Mouse (Mus musculus) liver, postnatal 0 days (tissue): ENCODE data around the gene Wars. TPM values are rescaled to one million over a fixed set of nuclear protein-coding genes. Genes with fewer than 3 reads are reported as not detected.

Experiments
- ATAC-seq: fragments of 200-750 bp; cut with Nextera tagmentation; 2 replicates; pipeline ENCODE4 v1.8.0; 2017; ENCODE audit warnings: mild to moderate bottlenecking, moderate library complexity
- DNase-seq: peaks from one replicate; pipeline ENCODE4 v3.0.0-alpha.2; 2016
- H3K27ac ChIP-seq: fragments of 300-500 bp; sonication (generic); 2 replicates; pipeline ENCODE4 v1.5.1; 2014; ENCODE audit warnings: antibody characterized with exemption, moderate library complexity, mild to moderate bottlenecking, low read depth
- H3K27me3 ChIP-seq: fragments of 300-500 bp; sonication (generic); 2 replicates; pipeline ENCODE4 v1.6.1; 2014; ENCODE audit warnings: low read length, control low read depth, mixed read lengths; ENCODE audit not compliant: insufficient read depth
- H3K36me3 ChIP-seq: fragments of 300-500 bp; sonication (generic); replicated peaks from 2 replicates; pipeline ENCODE4 v1.6.1; 2014; ENCODE audit warnings: mild to moderate bottlenecking, control low read depth, low read length, moderate library complexity, mixed read lengths; ENCODE audit not compliant: insufficient read depth
- H3K4me1 ChIP-seq: fragments of 300-500 bp; sonication (generic); 2 replicates; pipeline ENCODE4 v1.6.1; 2014; ENCODE audit warnings: antibody characterized with exemption, mild to moderate bottlenecking, control low read depth; ENCODE audit not compliant: insufficient read depth
- H3K4me2 ChIP-seq: fragments of 300-500 bp; sonication (generic); 2 replicates; pipeline ENCODE4 v1.6.1; 2014; ENCODE audit warnings: low read depth, mild to moderate bottlenecking, low read length, moderate library complexity, mixed read lengths
- H3K4me3 ChIP-seq: fragments of 300-500 bp; sonication (generic); 2 replicates; pipeline ENCODE4 v1.5.1; 2014; ENCODE audit warnings: low read depth, low read length
- H3K9ac ChIP-seq: fragments of 300-500 bp; sonication (generic); replicated peaks from 2 replicates; pipeline ENCODE4 v1.6.1; 2014; ENCODE audit warnings: mild to moderate bottlenecking, moderate library complexity
- H3K9me3 ChIP-seq: fragments of 300-500 bp; sonication (generic); 2 replicates; pipeline ENCODE4 v1.6.1; 2016; ENCODE audit warnings: mild to moderate bottlenecking, control low read depth, low read length, mixed read lengths
- CTCF ChIP-seq: sonication (generic); IDR thresholded peaks from 2 replicates; pipeline ENCODE4 v1.5.1; 2016; ENCODE audit warnings: antibody characterized with exemption, low read depth
- EP300 ChIP-seq: IDR thresholded peaks from 2 replicates; pipeline ENCODE4 v1.6.1; 2016; ENCODE audit warnings: antibody characterized with exemption, low read depth, mild to moderate bottlenecking
- WGBS: fragments of 180-500 bp; shearing (Covaris S2); extraction: QIAGEN DNeasy Blood & Tissue Kit; methylation state at CpG from one replicate; pipeline ENCODE4 v1.1.7; 2014; ENCODE audit not compliant: insufficient replicate concordance; 5-methylcytosine and 5-hydroxymethylcytosine counted together
- polyA plus RNA-seq: library from polyadenylated mRNA; unstranded; fragments of >200 nt; fragmentation: Nextera tagmentation; extraction: Ambion mirVana; gene quantifications from 2 replicates; pipeline ENCODE4 v1.2.1, GENCODE M21; 2015

Gene Wars
- polyA plus RNA-seq, 1 experiment from 2014 or later = 15.9 TPM

DNA sequence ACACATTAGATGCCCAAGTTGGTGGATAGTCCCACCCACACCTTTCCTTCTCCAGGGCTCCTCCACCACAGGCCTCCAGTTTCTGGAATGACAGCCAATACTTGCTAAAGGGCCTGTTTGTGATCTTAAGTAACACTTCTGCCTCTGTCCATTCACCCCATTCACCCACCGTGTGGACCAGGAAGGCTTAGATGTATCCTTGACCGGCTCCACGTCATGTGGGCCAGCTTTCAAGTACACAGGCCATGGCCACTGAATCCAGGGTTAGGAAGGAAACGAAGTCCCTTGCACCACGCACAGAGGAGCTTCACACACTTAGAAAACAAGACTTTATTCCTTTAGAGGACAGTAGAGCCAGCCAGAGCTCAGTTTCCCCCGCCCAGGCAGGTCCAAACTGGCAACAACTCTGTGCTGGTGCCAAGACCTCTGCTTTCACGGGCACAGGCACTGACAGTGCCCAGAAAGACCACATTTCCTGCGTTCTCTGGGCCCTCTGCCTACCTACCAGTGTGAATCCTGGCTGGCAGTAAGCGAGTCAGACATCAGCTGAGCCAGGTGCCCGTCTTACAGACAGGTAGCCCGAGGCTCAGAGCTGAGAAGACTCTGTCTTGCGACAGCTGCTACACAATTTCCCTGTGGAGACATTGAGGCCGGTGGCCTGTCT is 68.3 kb downstream of the Wars start:
- 88% methylated on average over 13 of the region's 13 CpGs for WGBS
- Histone ChIP-seq H3K9ac (no peak overlapping the region), H3K9me3 (no peaks in the 10 kb centered on the region), H3K4me2 (no peak overlapping the region), H3K27me3 (no peaks in the 10 kb centered on the region), H3K27ac (no peak overlapping the region), H3K4me1 (no peaks in the 10 kb centered on the region), H3K4me3 (no peak overlapping the region), H3K36me3 (0 out of 2 replicates have a peak, but pooled peaks cover 5% of the 10 kb centered on the region)
- DNase-seq (no peak), ATAC-seq (no peak)
- TF ChIP-seq CTCF (no peak), EP300 (no peak)

DNA sequence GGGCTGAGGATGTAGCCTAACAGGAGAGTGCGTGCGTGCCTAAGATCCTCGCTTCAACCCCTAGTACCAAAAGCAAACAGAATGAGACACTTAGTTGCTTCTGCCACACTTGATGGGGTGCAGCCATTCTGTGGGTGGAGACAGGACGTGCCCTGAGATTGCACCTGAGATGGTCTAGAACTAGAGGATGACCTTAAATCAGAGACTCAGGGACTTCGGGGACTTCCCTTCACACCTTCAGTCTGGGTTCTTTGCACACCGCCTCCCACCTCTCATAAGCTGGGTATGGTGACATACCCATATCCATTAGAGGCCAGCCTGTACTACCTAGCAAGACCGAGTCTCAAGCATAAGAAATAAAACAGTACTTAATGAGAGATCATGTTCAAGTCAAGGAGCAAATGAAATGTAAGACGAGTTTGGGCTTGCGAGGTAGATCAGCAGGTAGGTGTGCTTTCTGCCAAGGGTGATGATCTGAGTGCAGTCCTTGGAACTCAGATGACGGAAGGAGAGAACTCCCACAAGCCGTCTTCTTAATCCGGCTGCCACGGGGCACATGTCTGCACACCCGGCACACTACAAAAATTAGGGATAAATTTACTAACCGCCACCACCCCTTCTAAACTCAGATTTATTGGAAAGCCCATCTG is 69.6 kb downstream of the Wars start:
- Histone ChIP-seq H3K4me1 (no peaks in the 10 kb centered on the region), H3K27ac (no peak overlapping the region), H3K9ac (no peak overlapping the region), H3K9me3 (no peaks in the 10 kb centered on the region), H3K27me3 (no peaks in the 10 kb centered on the region), H3K36me3 (0 out of 2 replicates have a peak, but pooled peaks cover 5% of the 10 kb centered on the region), H3K4me2 (no peak overlapping the region), H3K4me3 (no peak overlapping the region)
- DNase-seq (no peak), ATAC-seq (no peak)
- 90% methylated on average over 15 of the region's 15 CpGs for WGBS
- TF ChIP-seq EP300 (no peak), CTCF (no peak)

DNA sequence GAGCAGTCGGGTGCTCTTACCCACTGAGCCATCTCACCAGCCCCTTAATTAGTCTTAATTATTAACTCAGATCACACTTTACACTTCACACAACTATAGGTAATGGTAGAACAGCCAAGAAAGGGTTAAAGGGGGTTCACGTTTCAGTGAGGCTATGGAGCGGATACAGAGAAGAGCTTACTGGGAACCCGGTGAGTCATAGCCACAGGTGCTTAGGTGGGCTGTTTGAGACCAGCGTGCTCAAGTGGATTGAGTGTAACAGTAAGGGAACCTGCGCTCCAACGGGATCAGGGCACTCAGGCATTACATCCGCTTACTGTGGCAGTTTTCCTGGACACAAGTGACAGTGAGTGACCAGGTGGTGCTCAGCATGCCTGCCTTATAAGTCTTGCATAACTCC is 70.9 kb downstream of the Wars start:
- peaks cover 14% of the 10 kb centered on the region for H3K36me3 ChIP-seq
- no peak overlapping the region for H3K27ac ChIP-seq
- H3K9ac ChIP-seq = no peak overlapping the region
- ATAC-seq (no peak), DNase-seq (no peak)
- 79% methylated on average over 8 of the region's 8 CpGs for WGBS
- no peaks in the 10 kb centered on the region for H3K4me1 ChIP-seq
- H3K27me3 ChIP-seq = no peaks in the 10 kb centered on the region
- no peak overlapping the region for H3K4me2 ChIP-seq
- no peak for TF ChIP-seq CTCF
- TF ChIP-seq EP300 = no peak
- H3K9me3 ChIP-seq = no peaks in the 10 kb centered on the region
- no peak overlapping the region for H3K4me3 ChIP-seq

DNA sequence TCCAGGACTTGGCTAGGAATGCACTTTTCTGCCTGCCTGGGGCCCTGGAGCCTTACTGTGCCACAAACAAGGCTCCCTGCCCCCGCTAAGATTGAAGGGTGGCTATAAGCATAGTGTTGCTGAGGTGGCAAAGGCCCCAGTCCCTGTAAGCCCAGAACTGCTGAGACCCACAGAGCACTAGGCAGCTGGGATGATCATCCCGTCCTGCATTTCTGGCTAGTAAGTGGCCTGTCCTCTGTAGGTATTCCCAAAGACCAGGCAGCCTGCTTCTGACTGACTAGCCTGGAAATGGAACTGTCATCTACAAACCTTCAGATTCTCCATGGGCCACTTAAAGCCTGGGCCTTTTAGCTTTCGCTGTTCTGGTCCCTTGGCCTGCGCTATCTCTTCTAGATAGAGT is 73.5 kb downstream of the Wars start:
- DNase-seq (no peak), ATAC-seq (no peak)
- no peak overlapping the region for H3K9ac ChIP-seq
- no peak for TF ChIP-seq CTCF
- no peak for TF ChIP-seq EP300
- 87% methylated on average over 4 of the region's 4 CpGs for WGBS
- H3K27ac ChIP-seq = no peak overlapping the region
- no peaks in the 10 kb centered on the region for H3K4me1 ChIP-seq
- peaks cover 28% of the 10 kb centered on the region for H3K36me3 ChIP-seq
- H3K4me2 ChIP-seq = no peak overlapping the region
- no peak overlapping the region for H3K4me3 ChIP-seq
- H3K27me3 ChIP-seq = no peaks in the 10 kb centered on the region
- H3K9me3 ChIP-seq = no peaks in the 10 kb centered on the region

DNA sequence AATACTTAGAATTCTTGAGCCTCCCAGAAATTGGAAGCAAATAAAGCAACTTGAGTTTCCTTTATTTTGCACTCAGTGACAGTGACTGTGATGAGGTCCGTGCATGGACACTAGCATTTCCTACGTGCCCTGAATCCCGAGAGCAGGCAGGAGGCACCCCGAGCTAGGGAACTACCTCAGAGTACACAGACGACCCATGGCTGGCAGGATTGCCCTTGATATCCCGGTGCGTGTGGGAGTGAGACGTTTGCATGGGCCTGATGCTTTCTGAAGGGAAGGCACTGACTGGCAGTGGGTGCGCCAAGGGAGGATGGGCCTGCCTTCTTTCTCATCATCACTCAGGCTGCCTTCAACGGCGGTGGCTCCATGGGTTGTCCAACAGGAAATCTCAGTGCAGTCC is 77.4 kb downstream of the Wars start:
- TF ChIP-seq EP300 (no peak), CTCF (no peak)
- Histone ChIP-seq H3K27ac (no peak overlapping the region), H3K4me2 (no peak overlapping the region), H3K4me1 (peaks cover 4% of the 10 kb centered on the region), H3K27me3 (no peaks in the 10 kb centered on the region), H3K4me3 (no peak overlapping the region), H3K9ac (no peak overlapping the region), H3K36me3 (peaks cover 54% of the 10 kb centered on the region), H3K9me3 (no peaks in the 10 kb centered on the region)
- DNase-seq (no peak), ATAC-seq (no peak)
- WGBS = 83% methylated on average over 11 of the region's 11 CpGs

DNA sequence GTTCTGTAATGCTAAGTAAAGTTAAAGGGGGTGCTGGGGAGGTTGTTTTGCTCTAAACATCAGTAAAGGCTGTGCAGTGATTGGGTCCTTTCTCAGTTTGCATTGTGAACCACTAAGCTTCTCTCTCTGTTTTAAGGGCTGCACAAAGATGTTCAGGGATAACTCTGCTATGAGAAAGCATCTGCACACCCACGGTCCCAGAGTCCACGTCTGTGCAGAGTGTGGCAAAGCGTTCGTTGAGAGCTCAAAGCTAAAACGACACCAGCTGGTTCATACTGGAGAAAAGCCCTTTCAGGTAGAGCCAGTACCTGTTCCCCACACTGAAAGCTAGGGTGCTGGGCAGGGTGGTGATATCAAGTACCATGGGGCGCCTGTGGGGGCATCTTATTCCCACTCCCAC is 79.5 kb downstream of the Wars start:
- Histone ChIP-seq H3K4me3 (no peak overlapping the region), H3K9me3 (no peaks in the 10 kb centered on the region), H3K27ac (no peak overlapping the region), H3K9ac (no peak overlapping the region), H3K4me1 (peaks cover 15% of the 10 kb centered on the region), H3K4me2 (no peak overlapping the region), H3K27me3 (no peaks in the 10 kb centered on the region), H3K36me3 (peaks cover 55% of the 10 kb centered on the region)
- no peak for ATAC-seq
- TF ChIP-seq CTCF (no peak), EP300 (no peak)
- WGBS = 86% methylated on average over 6 of the region's 6 CpGs
- no peak for DNase-seq
